Mouse (Mus musculus) E14TG2a.4 (cell line): ENCODE measurements around the gene Nfe2l2.

Experiments
- CTCF ChIP-seq: conservative IDR thresholded peaks from 2 replicates; pipeline ENCODE4 v1.5.1; 2014; ENCODE audit warnings: low read length
- NANOG ChIP-seq: IDR thresholded peaks from 2 replicates; pipeline ENCODE4 v1.6.1; 2014; ENCODE audit warnings: borderline replicate concordance, low read length, mixed read lengths
- POU5F1 ChIP-seq: IDR thresholded peaks from 2 replicates; pipeline ENCODE4 v1.6.1; 2014; ENCODE audit warnings: low read length, borderline replicate concordance

DNA sequence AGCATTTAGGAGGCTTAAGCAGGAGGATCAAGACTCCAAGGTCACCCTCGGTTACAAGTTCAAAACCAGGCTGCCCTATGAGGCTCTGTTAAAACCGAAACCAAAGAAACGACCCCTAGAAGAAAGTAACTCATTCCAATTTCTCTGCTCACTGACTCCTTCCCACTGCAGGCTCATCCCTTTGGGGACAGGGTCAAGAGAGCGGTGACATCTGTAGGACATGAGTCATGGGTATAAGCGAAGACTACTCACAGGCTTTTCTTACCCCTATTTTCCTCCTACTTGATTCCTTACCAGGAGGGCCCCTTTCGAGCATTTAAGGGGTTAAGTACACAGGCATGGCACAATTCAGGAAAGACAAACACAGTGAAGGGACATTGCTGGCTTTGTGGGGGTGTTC lies 60.5 kb downstream of the Nfe2l2 start:
- TF ChIP-seq CTCF, result no peak
- no peak for TF ChIP-seq POU5F1
- no peak for TF ChIP-seq NANOG
